Mouse (Mus musculus) left cerebral cortex, adult 8-10 months (tissue): ENCODE measurements around the gene Ccdc14. TPM values are rescaled to one million over a fixed set of nuclear protein-coding genes. Genes with fewer than 3 reads are reported as not detected.
"Not testable (repeated sequence)": the region's sequence is repeated elsewhere in the genome, so short reads cannot be mapped to it uniquely, and the experiment has no call there.

Source experiments
- DNase-seq, 2 experiments: peaks; one replicate each; pipeline ENCODE4 v3.0.0; 2022; ENCODE audit warnings: low spot score in 2 of 2
- total RNA-seq, 4 experiments: library from RNA; stranded (reverse); gene quantifications; 2 replicates each; pipeline ENCODE4 v1.2.4; 2022

The Ccdc14 gene
- total RNA-seq, 4 experiments from 2014 or later = 3.1 to 4.3 (median 4.0) TPM

DNA sequence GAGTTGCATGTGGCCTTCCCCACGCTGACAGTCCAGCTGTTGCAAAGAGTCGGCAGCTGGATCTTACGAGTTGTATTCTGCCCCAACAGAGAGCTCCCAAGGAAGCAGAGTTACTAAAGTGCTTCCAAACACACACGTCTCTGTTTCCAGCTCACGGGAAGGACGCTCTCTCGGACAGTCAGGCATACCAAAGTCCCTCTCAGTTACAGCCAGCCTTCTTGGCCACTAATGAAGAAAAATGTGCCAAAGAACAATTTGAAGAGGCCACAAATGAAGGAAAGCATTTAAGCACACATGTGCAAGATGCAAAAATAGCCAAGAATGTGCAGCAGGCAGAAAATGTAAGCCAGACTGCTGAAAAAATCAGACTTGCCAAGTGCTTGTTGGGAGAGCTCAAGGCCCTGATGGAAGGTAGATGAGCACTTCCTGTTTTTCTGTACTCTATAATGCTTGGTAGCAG, 16.1 kb downstream of the Ccdc14 start:
- no peak for DNase-seq

DNA sequence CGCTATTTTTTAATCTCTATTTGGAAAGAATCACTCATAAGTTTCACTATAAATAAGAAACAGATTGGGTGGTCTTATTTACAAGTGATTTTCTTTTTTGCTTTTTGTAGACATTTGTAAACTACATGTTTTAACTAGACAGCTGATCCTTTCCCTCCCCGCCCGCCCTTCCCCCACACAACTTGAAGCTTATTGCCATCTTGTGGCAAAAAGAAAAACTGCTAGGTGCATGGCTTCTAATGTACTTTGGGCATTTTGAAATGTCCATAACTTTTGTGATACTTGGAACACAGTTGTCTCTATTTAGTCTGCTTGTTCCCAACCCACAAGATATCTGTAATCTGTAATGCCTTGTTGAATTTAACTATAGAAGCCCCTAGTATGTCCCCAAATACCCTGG, 21.1 kb downstream of the Ccdc14 start:
- DNase-seq = no peak

DNA sequence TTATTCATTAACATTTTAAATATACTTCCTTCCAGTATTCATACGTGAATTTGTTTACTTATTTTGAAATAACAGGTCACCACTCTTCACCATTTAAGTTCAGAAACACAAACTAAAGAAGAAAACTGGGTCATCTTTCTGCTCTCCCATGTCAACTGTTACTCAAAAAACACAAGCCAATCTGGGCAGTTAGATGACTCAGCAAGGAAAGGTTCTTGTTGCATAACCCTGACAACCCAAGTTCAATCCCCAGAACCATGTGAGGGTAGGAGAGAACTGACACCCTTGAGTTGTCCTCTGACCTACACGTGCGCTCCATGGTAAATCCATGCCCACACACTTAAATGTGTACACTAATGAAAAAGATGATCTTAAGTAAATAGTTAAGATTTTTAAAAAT, 34.7 kb downstream of the Ccdc14 start:
- DNase-seq = no peak

GRCm38 (mm10) chr16:34728610-34729009, 38.2 kb downstream of the Ccdc14 start:
- not testable (repeated sequence) for DNase-seq

- no peak for DNase-seq
Observed at GRCm38 (mm10) chr16:34729371-34729770, 39.0 kb downstream of the Ccdc14 start.

DNA sequence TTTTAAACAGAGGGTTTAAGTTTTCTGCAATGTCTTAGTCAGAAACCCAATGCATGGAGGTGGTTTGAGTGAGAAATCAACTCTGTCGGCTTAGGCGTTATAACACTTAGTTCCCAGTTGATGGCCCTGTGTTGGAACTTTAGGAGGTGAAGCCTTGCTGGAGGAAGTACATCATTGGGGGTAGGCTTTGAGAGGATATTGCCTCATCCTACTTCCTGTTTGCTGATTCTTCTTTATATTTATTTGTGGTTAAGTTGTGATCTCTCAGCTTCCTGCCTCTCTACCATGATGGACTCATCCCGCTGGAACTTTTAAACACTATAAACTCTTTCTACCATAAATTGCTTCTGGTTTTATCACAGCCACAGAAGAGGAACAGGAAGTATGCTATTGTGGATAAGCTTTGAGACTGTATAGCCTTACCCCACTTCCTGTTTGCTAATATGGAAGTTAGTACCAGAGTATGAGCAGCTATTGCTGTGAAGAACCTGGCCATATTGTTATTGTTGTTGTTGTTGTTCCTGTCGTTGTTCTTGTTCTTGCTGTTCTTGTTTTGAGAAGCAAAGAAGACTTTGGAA, 48.3 kb downstream of the Ccdc14 start:
- no peak for DNase-seq

GRCm38 (mm10) chr16:34742930-34743329, 52.5 kb downstream of the Ccdc14 start:
- DNase-seq = no peak

GRCm38 (mm10) chr16:34745065-34745585, 54.7 kb downstream of the Ccdc14 start, which contains the start of gene Mylk:
Gene Mylk, plus strand, starts transcription at chr16:34745210.
- DNase-seq = peak; percentile 10 to 20

DNA sequence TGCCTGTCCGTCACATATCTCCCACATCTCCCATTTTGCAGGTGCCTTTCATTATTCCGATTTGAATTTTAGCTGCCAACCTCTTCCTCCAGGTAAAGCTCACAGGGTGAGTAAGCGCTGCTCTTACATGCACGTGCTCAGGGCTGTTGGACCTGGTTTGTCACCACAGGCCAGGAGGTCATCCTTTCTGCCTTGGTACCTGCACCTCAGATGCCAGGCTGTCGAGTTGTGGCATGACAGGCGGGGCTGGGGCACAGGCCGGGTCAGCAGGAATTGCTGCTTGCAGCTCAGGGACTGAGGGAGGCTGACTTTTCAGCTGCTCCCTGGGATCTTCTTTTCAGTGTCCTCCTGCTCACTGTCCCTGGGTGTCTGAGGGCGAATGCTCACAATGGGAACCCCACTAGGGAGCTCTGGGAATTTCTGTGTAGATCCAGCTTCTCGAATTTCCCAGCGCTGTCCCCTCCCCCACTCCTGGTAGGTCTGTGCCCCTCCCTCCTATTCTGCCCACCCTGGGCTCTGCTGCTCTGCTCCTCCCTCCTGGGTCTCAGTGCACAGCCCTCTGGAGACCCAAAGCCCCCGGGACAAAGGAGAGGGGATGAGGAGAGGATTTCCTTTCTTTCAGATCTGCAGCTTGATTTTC, 57.8 kb downstream of the Ccdc14 start:
- DNase-seq = no peak

GRCm38 (mm10) chr16:34749536-34749935, 59.1 kb downstream of the Ccdc14 start:
- no peak for DNase-seq

DNA sequence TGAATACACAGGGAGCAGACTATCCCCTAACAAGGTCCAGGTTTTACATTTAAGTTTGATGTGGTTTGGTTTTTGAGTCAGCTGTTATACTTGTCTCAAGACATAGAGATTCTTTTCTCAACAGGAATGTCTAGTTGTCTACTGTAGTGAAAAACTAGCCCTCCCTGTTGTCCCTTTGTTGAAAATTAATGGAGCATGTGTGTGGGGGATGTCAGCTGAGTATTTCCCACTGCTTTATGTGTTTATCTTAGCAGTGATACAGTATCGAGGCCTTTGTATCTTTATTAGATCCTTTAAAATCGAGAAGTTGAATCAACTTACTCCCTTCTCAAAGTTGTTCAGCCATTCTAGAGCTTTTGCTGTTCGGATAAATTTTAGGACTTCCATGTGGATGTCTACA, 61.6 kb downstream of the Ccdc14 start:
- no peak for DNase-seq

DNA sequence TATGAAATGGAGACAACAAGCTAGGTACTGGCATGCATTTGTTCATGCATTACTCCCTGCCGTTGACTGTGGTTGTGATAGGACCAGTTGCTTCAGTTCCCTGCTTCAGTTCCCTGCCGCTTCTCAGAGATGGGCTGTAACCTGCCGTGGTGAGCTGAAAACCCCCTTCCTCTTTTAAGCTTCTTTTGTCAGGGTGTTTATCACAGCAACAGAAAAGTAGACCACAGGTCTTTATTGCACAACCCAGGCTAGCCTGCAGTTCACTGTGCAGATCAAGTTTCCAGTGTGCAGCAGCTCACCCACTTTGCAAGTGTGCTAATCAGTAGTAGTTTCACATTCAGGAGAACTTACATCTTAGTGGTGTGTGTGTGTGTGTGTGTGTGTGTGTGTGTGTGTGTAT, 62.6 kb downstream of the Ccdc14 start:
- DNase-seq = no peak

GRCm38 (mm10) chr16:34756991-34757390, 66.6 kb downstream of the Ccdc14 start:
- no peak for DNase-seq

DNA sequence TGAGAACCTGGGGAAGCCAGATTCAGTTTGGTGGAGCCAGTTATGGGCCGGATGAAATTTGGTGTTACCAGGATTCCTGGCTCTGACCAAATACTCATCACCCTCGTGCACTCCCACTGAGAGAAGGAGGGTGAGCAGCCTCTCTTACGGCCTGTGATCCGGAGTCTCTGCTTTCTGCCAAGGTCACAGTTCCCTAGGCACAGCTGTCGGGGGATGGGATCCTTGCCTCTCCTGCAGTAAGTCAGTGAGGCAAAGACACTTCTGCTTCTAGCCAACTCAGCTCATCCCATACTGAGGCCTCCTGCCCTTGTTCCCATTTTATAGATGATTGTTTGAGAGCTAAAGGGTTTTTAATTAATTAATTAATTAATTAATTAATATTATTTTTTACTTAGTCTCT, 67.8 kb downstream of the Ccdc14 start:
- DNase-seq = no peak

GRCm38 (mm10) chr16:34763959-34764591, 73.7 kb downstream of the Ccdc14 start:
- no peak for DNase-seq

- no peak for DNase-seq
Observed at GRCm38 (mm10) chr16:34765666-34766065, 75.2 kb downstream of the Ccdc14 start.

- DNase-seq = no peak
Observed at GRCm38 (mm10) chr16:34766193-34766592, 75.8 kb downstream of the Ccdc14 start.

GRCm38 (mm10) chr16:34767443-34767842, 77.0 kb downstream of the Ccdc14 start:
- DNase-seq = no peak

DNA sequence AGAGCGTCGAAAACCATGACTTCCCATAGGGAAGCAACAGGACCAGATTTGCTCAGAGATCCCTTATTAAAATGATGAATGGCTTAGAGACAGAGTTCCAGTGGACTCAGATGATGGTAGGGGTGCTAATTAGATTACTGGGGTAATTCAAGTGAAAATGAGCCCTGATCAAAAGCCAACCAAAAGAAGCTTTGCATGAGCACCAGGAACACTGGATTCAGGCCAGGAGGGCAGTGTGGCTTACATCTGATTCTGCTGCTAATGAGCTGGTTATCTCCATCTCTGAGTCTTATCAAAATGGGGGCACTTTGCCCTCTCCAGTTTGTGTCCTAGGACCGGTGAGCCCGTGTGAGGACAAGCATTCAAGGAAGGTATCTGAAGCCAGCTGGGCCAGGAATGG, 78.0 kb downstream of the Ccdc14 start:
- no peak for DNase-seq

- no peak for DNase-seq
Observed at GRCm38 (mm10) chr16:34770127-34770526, 79.7 kb downstream of the Ccdc14 start.

- no peak for DNase-seq
Observed at GRCm38 (mm10) chr16:34772445-34773032, 82.1 kb downstream of the Ccdc14 start.
